Mouse (Mus musculus) cerebellum, adult 2 months (tissue): Measurements from ENCODE around the gene Ppp2r3c. TPM values are rescaled to one million over a fixed set of nuclear protein-coding genes. Genes with fewer than 3 reads are reported as not detected.
"Not testable (repeated sequence)": the region's sequence is repeated elsewhere in the genome, so short reads cannot be mapped to it uniquely, and the experiment has no call there.

ENCODE experiments used
- DNase-seq, 2 experiments: peaks; one replicate each; pipeline ENCODE4 v3.0.0; 2021
- H3K27ac ChIP-seq: fragments of 200-500 bp; 2 replicates; pipeline ENCODE4 v1.5.1; 2012; ENCODE audit warnings: low read length, control low read depth, inconsistent platforms; ENCODE audit not compliant: insufficient read depth
- H3K27me3 ChIP-seq: fragments of 200-500 bp; 2 replicates; pipeline ENCODE4 v1.6.1; 2012; ENCODE audit warnings: inconsistent platforms, mild to moderate bottlenecking, low read length, moderate library complexity; ENCODE audit not compliant: control insufficient read depth, insufficient read depth
- H3K4me1 ChIP-seq: fragments of 200-500 bp; 2 replicates; pipeline ENCODE4 v1.6.1; 2011; ENCODE audit warnings: low read length; ENCODE audit not compliant: control insufficient read depth, insufficient read depth
- H3K4me3 ChIP-seq: fragments of 200-500 bp; replicated peaks from 2 replicates; pipeline ENCODE3; 2011; ENCODE audit warnings: mild to moderate bottlenecking, low read depth, low read length, control low read depth; ENCODE audit not compliant: insufficient read depth
- CTCF ChIP-seq: fragments of 200-500 bp; IDR thresholded peaks from 2 replicates; pipeline ENCODE4 v1.5.1; 2011; ENCODE audit warnings: low read depth, mild to moderate bottlenecking, control low read depth, low read length, moderate library complexity, borderline replicate concordance; ENCODE audit not compliant: insufficient read depth
- POLR2A ChIP-seq: fragments of 200-500 bp; IDR thresholded peaks from 2 replicates; pipeline ENCODE4 v1.6.1; 2011; ENCODE audit warnings: low read length, control low read depth, borderline replicate concordance; ENCODE audit not compliant: insufficient read depth
- WGBS: fragments of 180-500 bp; shearing (Covaris S2); methylation state at CpG from one replicate; pipeline ENCODE4 v1.1.7; 2018; 5-methylcytosine and 5-hydroxymethylcytosine counted together
- polyA plus RNA-seq: library from polyadenylated mRNA; depleted of rRNA; stranded (reverse); fragments of >200 nt; gene quantifications from 2 replicates; pipeline ENCODE4 v1.2.3, GENCODE M21; 2012

The Ppp2r3c gene
- polyA plus RNA-seq, 1 experiment = 13.2 TPM

DNA sequence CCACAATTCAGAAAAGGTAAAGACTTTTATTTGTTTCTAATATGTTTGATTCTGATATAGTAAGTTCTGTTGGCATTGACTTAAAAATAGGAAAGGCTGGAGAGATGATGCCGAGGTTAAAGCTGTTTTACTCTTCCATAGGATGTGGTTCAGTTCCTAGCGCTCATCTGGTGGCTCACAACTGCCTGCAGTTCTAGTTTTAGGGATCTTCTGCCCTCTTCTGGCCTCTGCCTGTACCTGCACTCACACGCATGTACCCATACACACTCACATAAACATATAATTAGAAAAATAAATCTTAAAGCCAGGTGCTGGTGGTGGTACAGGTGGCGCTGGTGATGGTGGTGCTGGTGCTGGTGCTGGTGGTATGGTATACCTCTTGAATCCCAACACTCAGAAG lies 3.6 kb upstream of the Ppp2r3c start:
- 98% methylated on average over 4 of the region's 4 CpGs for WGBS
- H3K4me3 ChIP-seq = no peak overlapping the region
- no peak overlapping the region for H3K27ac ChIP-seq
- TF ChIP-seq CTCF (no peak), POLR2A (no peak)
- no peaks in the 10 kb centered on the region for H3K4me1 ChIP-seq
- no peak for DNase-seq
- no peaks in the 10 kb centered on the region for H3K27me3 ChIP-seq

DNA sequence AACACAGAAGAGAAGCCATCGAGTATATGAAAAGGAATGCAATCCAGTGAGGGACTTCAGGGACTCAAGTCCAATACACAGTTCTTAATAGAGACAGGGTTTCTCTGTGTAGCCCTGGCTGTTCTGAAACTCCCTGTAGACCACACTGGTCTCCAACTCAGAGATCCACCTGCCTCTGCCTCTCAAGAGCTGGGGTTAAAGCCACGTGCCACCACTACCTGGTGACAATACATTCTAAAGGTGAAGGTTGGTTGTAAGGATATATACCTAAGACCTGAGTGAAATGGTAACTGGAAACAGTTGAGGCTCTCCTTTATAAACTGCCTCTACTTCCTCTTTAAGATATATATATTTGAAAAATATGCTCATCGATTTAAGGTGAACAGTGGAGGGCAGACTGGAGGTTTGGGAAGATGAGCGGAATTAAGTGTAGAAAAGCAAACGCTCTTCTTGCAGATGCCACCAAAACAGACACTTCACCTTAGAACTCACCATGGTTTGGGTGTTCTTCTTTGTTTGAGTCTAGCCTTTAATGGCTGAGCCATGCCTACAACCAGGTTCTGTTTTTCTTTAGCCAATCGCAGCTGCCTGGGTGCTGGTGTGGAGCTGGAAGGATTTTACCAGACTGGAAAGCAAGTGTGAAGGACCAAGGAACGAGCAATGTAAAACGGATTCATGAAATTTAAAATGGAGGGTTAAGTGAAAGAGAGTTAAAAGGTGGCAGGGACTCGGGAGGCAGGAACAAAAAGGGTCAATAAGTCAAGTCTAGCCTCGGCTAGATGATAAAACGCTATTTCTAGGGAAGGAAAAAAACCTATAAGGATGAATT lies 1.1 kb downstream of the Ppp2r3c start:
- H3K27me3 ChIP-seq = no peaks in the 10 kb centered on the region
- peak in 1 of 2 experiments; percentile 19 for DNase-seq
- peak overlapping the region; percentile 53 for H3K4me3 ChIP-seq
- H3K4me1 ChIP-seq = peaks cover 3% of the 10 kb centered on the region; the same call in 1 of the 2 replicates
- no peak for TF ChIP-seq CTCF
- no peak for TF ChIP-seq POLR2A
- H3K27ac ChIP-seq = no peak overlapping the region
- WGBS = 28% methylated on average over 11 of the region's 11 CpGs

DNA sequence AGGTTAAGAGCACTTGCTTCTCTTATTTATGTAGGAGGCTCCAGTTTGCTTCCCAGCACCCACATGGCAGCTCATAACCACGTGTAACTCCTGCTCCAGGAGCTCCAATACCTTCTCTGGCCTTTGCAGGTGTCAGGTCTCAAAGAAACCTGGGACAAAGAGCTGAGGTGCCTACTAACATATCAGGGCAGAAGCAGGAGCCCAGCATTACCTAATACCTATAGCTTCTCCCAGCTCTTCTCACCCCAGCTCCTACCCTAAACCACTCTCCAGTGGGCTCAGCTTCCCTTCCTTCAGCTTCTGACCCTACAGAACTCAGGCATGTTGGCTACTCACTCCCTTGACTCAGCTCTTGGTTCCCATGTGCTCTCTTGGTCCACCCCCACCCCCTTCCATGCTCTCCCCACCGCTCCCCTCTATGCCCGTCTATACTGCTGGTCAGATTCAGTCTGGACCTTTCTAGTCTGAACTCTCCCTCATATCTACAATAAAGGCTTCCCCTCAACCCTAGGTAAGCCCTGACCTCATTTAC lies 1.9 kb downstream of the Ppp2r3c start:
- WGBS = 72% methylated on average over 3 of the region's 3 CpGs
- no peaks in the 10 kb centered on the region for H3K27me3 ChIP-seq
- H3K4me1 ChIP-seq = peaks cover 3% of the 10 kb centered on the region; the same call in 1 of the 2 replicates
- no peak for DNase-seq
- TF ChIP-seq CTCF (no peak), POLR2A (no peak)
- H3K27ac ChIP-seq = no peak overlapping the region
- no peak overlapping the region for H3K4me3 ChIP-seq

DNA sequence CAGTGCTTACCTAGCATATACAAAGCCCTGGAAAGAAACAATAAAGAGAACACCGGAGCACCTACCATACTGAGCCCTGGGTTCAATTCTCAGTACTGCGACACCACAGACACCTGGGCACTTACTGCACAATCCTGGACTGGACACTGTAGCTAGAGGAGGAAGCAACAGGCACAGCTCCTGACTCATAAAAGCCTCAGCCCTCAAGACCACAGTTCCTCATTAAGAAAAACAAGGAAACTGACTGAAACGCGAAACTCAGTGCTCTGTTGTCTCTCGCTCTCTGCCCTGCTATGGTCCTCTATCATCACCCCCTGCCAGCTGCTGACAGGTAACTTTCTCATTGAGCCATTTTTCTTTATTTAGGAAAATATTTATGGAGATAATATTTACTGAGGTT lies 3.5 kb downstream of the Ppp2r3c start, which contains the start of gene 1110008L16Rik:
1110008L16Rik (plus strand) TSS at position 242 of the 400 bp plus-strand sequence.
- no peak for TF ChIP-seq CTCF
- TF ChIP-seq POLR2A = no peak
- WGBS = 91% methylated on average over 5 of the region's 5 CpGs
- no peak within 1 kb of the TSS for H3K27ac ChIP-seq
- no peak within 1 kb of the TSS for H3K4me3 ChIP-seq
- H3K27me3 ChIP-seq = no peaks in the 10 kb centered on the region
- peaks cover 3% of the 10 kb centered on the region; the same call in 1 of the 2 replicates for H3K4me1 ChIP-seq
- DNase-seq = no peak

DNA sequence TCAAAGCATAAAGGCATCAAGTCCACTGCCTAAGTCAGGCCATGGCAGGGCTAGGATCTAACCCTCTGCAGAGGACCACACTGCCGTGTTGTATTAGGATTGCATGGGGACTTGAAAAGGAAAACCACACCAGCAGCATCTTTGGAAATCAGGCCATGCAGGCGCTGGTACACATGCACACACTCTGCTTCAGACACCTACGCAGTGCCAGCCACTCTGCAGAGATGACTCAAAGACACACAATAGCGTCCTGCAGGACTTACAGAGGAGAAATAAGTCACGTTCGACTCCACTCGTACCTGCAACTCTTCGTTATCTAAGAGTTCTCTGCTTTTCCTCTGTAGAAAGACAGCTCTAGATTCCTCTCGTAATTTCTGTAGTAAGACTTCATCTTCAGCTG lies 4.7 kb downstream of the Ppp2r3c start:
- WGBS = 92% methylated on average over 9 of the region's 9 CpGs

DNA sequence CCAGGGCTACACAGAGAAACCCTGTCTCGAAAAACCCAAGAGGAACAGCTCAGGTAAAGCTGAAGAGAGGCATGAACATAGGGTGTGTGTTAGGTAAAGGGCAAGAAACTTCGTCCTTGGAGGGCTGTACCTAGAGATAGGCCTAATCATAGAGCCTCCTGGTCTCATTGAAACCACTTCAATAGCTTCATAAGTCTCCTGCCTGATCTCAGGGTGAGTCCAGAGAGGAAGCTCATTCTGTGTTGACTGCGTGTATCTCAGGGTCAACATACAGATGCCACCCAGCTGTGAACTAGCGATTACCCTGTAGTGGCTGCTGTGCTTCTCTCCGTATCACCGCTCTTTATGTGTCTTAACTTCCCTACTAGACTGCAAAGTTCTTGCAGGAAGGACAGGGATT lies 25.2 kb downstream of the Ppp2r3c start:
- 86% methylated on average over 4 of the region's 6 CpGs for WGBS
- DNase-seq = not testable (repeated sequence)

More for the DNA sequence above, 4.7 kb downstream of the Ppp2r3c start:
- TF ChIP-seq POLR2A (no peak), CTCF (no peak)
- Histone ChIP-seq H3K27me3 (no peaks in the 10 kb centered on the region), H3K27ac (no peak overlapping the region), H3K4me1 (peaks cover 3% of the 10 kb centered on the region; the same call in 1 of the 2 replicates), H3K4me3 (no peak overlapping the region)
- DNase-seq = no peak

DNA sequence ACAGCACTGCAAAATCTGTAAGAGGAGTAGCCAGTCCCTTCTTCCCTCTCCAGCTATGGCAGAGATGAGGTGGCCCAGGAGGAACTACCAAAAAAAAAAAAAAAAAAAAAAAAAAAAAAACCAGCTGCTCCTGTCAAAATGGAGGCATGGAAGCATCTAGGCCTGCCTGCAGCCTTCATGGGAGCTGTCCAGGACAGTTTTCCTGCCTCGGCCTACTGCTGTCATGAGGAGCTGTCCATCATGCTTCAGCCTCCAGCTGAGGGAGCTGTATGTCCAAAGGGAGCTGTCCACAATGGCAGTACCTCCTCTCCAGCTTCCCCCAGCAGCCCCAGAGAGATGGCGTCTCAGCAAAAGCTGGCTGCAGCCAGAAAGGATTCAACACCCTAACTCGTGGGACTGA lies 30.6 kb downstream of the Ppp2r3c start:
- DNase-seq = no peak
- WGBS = 51% methylated on average over 3 of the region's 3 CpGs
- H3K4me1 ChIP-seq = no peaks in the 10 kb centered on the region
- H3K27ac ChIP-seq = no peak overlapping the region
- no peak overlapping the region for H3K4me3 ChIP-seq
- no peak for TF ChIP-seq POLR2A
- no peak for TF ChIP-seq CTCF
- H3K27me3 ChIP-seq = no peaks in the 10 kb centered on the region

More for the DNA sequence above, 25.2 kb downstream of the Ppp2r3c start:
- H3K27me3 ChIP-seq, H3K4me3 ChIP-seq, H3K4me1 ChIP-seq, H3K27ac ChIP-seq: not testable (repeated sequence)

DNA sequence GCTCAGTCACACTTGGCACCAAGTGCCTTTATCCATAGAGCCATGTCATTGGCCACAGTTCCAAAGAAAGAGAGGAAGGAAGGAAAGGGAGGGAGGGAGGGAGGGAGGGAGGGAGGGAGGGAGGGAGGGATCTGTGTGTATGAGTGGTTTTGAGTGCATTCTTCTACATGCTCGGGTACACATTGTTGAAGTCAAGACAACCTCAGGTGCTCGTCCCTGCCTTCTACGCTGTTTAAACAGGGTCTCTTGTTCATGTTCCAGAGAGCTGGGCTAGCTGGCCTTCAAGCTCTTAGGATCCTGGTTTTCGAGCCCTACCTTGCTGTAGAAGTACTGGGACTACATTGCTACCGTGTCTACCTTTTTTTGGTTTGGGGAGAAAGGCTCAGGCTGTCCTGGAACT lies 39.4 kb downstream of the Ppp2r3c start:
- not testable (repeated sequence) for DNase-seq

DNA sequence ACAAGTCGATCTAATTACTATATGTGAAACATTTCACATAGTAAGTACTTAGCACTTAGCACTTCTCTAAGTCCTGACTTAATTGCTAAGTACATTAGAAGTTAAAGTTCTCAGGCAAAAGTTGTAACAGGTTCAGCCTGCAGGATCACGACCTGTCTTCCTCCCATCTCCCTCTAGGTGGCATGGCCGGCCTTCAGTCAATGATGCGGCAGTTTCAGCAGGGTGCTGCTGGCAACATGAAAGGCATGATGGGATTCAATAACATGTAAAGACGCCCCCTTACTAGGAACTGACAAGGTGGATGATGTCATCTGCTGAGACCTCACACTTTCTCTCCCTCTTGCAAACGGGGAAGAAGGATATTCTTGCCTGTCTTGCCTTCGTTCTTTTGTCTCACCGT lies 40.8 kb downstream of the Ppp2r3c start:
- H3K4me1 ChIP-seq, H3K27ac ChIP-seq, DNase-seq, H3K27me3 ChIP-seq, H3K4me3 ChIP-seq: not testable (repeated sequence)
- no CpG with 5 or more reads among the region's 8 CpGs for WGBS

More for the DNA sequence above, 39.4 kb downstream of the Ppp2r3c start:
- H3K4me3 ChIP-seq, H3K4me1 ChIP-seq, H3K27ac ChIP-seq, H3K27me3 ChIP-seq: not testable (repeated sequence)
- WGBS = no CpG with 5 or more reads among the region's 5 CpGs

DNA sequence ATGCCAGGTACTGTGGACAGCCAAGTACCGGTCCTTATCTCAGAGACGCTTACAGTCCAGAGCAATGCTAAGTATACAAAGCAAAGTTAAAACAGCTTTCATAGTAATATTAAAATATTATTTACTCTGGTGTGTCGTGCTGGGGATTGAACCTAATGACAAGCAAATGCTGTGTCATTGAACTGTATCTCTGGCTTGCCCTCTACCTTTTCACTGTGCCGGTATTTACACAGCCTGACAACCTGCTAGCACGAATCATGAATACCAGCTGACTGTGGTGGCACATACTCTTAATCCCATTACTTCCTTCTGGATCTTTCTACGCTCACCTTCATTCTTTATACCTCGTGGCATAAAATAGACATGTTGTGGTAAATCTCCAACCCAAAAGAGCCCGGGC lies 60.6 kb downstream of the Ppp2r3c start:
- not testable (repeated sequence) for H3K4me3 ChIP-seq, H3K27me3 ChIP-seq, DNase-seq, H3K4me1 ChIP-seq, H3K27ac ChIP-seq
- no CpG with 5 or more reads among the region's 8 CpGs for WGBS

DNA sequence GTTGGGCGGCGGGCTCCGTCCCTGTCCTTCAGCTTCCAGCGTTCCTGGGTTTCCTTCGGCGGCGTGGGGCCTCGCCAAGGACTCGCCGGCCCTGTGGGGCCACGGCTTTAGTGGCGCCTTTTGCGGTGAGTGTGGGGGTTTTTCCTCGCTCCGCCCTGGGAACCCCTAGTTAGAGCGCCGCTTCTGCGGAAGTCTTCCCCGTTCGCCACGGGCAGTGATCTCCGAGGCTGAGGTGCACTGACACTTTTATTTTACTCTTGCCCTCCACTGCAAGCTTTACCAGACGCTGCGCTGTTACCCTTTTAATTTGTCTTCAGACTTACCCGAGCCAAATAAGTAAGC lies 72.3 kb downstream of the Ppp2r3c start:
- peak overlapping the region; percentile 57 for H3K4me3 ChIP-seq
- peak in 1 of 2 experiments; percentile 9 for DNase-seq
- H3K4me1 ChIP-seq, H3K27me3 ChIP-seq, H3K27ac ChIP-seq: not testable (repeated sequence)
- WGBS = 0% methylated on average over 11 of the region's 25 CpGs

DNA sequence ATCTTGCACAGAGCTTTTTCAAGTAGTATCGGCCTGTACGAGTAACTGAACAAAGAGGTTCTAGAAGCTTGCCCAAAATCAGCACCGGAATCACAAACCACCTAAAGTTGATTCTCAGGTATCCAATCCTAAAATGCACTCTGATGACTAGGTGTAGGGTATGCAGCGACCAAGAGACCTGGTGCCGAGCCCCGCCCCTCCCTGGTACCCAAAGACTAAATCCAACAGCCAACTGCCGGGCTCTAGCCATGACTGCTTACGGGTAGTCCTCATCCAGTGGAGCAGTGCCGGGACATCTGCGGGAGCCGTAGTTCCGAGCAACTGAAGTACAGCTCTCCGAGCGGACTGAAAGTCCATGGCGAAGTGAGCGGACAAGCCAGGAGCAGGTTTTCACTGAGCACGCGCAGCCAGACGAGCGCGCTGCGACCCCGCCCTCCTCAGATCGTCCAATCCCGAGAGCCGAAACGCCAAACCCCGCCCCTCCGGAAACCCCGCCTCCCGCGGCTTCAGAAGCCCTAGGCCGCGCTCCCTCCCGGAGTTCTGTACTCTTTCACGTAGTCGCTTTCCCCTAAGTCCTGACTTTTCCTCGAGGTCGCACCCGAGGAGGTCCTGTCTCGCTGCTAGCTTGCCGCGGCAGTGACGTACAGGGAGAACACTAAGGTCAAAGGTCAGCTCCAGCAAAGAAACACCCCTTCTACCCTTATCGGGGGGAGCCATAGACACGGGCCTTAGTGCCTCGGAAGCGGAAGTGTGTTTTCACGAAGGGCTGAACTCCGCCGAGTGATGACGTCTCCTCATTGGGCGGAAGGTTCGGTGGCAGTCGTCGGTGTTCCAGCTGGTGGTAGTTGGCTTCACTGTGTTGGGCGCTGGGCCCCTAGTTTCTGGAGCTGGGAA lies 72.9 kb downstream of the Ppp2r3c start, which contains the start of gene Srp54c:
Srp54c (plus strand) TSS at position 543 of the 894 bp plus-strand sequence.
- H3K27me3 ChIP-seq, H3K4me1 ChIP-seq, H3K27ac ChIP-seq, DNase-seq: not testable (repeated sequence)
- WGBS = no CpG with 5 or more reads among the region's 57 CpGs
- peak within 1 kb of the TSS; percentile 57 for H3K4me3 ChIP-seq
